Mouse (Mus musculus) testis, adult 2 months (tissue): ENCODE measurements at regions not wholly inside any gene's neighbourhood (a gene's known extent, or its start where the extent isn't known, plus 50 kb on each side); places are given as distances from the start of the nearest gene placed in this dataset.

Experiments
- H3K27ac ChIP-seq: fragments of 200-500 bp; 2 replicates; pipeline ENCODE4 v1.5.1; 2012; ENCODE audit warnings: low read depth, low read length; ENCODE audit not compliant: control insufficient read depth, insufficient read depth
- H3K27me3 ChIP-seq: fragments of 200-500 bp; 2 replicates; pipeline ENCODE4 v1.6.1; 2012; ENCODE audit warnings: mild to moderate bottlenecking, low read length, moderate library complexity; ENCODE audit not compliant: control insufficient read depth, insufficient read depth
- H3K36me3 ChIP-seq: fragments of 200-500 bp; 2 replicates; pipeline ENCODE4 v1.6.1; 2012; ENCODE audit warnings: mild to moderate bottlenecking, low read length; ENCODE audit not compliant: control insufficient read depth, insufficient read depth
- H3K4me1 ChIP-seq: fragments of 200-500 bp; 2 replicates; pipeline ENCODE4 v1.6.1; 2012; ENCODE audit warnings: low read length; ENCODE audit not compliant: control insufficient read depth, insufficient read depth
- H3K4me3 ChIP-seq: fragments of 200-500 bp; 2 replicates; pipeline ENCODE4 v1.5.1; 2012; ENCODE audit warnings: low read depth, mild to moderate bottlenecking, low read length, moderate library complexity, mixed read lengths; ENCODE audit not compliant: control insufficient read depth
- CTCF ChIP-seq: fragments of 200-500 bp; IDR thresholded peaks from 2 replicates; pipeline ENCODE4 v1.5.1; 2012; ENCODE audit warnings: low read depth, mild to moderate bottlenecking, inconsistent platforms, low read length, moderate library complexity; ENCODE audit not compliant: control insufficient read depth, insufficient read depth, insufficient replicate concordance
- POLR2A ChIP-seq: fragments of 200-500 bp; IDR thresholded peaks from 2 replicates; pipeline ENCODE4 v1.6.1; 2012; ENCODE audit warnings: low read depth, mild to moderate bottlenecking, inconsistent platforms, low read length, moderate library complexity; ENCODE audit not compliant: control insufficient read depth

- no peaks in the 10 kb centered on the region for H3K4me1 ChIP-seq
- no peak for TF ChIP-seq POLR2A
- no peak for TF ChIP-seq CTCF
- H3K36me3 ChIP-seq = no peaks in the 10 kb centered on the region
- no peak overlapping the region for H3K4me3 ChIP-seq
- H3K27ac ChIP-seq = no peak overlapping the region
- H3K27me3 ChIP-seq = no peaks in the 10 kb centered on the region
Measured at GRCm38 (mm10) chr16:55636667-55637450, 201.8 kb downstream of the Nfkbiz start.

GRCm38 (mm10) chr16:55636224-55636623 lies 202.5 kb downstream of the Nfkbiz start:
- no peaks in the 10 kb centered on the region for H3K4me1 ChIP-seq
- H3K4me3 ChIP-seq = no peak overlapping the region
- no peak for TF ChIP-seq CTCF
- TF ChIP-seq POLR2A = no peak
- no peak overlapping the region for H3K27ac ChIP-seq
- no peaks in the 10 kb centered on the region for H3K27me3 ChIP-seq
- no peaks in the 10 kb centered on the region for H3K36me3 ChIP-seq

DNA sequence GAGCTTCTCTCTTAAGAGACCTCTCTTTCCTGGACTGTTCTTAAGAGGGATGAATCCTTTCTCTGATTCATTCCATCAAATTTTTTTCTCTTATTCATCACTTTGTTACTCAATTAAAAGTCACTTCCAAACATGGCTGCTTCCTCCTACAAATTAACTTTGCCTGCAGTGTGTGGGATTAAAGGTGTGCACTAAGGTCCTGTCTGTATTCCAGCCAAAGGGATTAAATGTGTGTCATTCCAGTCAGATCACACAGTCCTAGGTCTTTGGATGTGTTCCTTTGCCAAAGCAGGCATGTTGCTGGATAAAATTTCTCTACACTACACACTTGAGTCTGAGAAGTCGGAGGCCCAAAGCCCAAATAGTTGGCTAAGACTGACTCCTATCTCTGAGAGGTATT lies 204.0 kb downstream of the Nfkbiz start:
- Histone ChIP-seq H3K4me1 (no peaks in the 10 kb centered on the region), H3K27me3 (no peaks in the 10 kb centered on the region), H3K27ac (no peak overlapping the region), H3K36me3 (no peaks in the 10 kb centered on the region), H3K4me3 (no peak overlapping the region)
- TF ChIP-seq POLR2A (no peak), CTCF (no peak)

- Histone ChIP-seq H3K4me1 (no peaks in the 10 kb centered on the region), H3K27ac (no peak overlapping the region)
- TF ChIP-seq POLR2A (no peak), CTCF (no peak)
Measured at GRCm38 (mm10) chr16:55632220-55632619, 206.5 kb downstream of the Nfkbiz start.

DNA sequence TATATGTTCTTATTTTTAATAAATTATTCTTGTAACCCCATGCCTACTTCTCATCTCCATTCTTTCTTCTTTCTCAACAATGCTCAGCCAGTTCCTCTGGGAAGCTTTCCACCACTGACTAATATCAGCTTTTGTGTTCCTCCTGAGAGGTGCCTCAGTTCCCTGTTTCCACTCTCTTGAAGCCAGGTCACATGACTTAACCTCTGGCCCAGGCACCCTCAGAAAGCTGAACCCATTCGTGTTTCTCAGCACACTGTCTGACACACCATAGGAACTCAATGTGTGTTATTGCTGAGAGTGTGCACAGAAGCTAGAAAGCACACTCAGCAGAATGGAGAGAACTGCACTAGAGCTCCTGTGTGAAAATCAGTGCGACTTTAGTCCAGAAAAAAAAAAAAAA lies 207.1 kb downstream of the Nfkbiz start:
- H3K27me3 ChIP-seq = no peaks in the 10 kb centered on the region
- no peak for TF ChIP-seq CTCF
- no peak for TF ChIP-seq POLR2A
- no peaks in the 10 kb centered on the region for H3K36me3 ChIP-seq
- no peak overlapping the region for H3K27ac ChIP-seq
- H3K4me3 ChIP-seq = no peak overlapping the region
- H3K4me1 ChIP-seq = no peaks in the 10 kb centered on the region

More at GRCm38 (mm10) chr16:55632220-55632619, 206.5 kb downstream of the Nfkbiz start:
- Histone ChIP-seq H3K4me3 (no peak overlapping the region), H3K36me3 (no peaks in the 10 kb centered on the region), H3K27me3 (no peaks in the 10 kb centered on the region)

DNA sequence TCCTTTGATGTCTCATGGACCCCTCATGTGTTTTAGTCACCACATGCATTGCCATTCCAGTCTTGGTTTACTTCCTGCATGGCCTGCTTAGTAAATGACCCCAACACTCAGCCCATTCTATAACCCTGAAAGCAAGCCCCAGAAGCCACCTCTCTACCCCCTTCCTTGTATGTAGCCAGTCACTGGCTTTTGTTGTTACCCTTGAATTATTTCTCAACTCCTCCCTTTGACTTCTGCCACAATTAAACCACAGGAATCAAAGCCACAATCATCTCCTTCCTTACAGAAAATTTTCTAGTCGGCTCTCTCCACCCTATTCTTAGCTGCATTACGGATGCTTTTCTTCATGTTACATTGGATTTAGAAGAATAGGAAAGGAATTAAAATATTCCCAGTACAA lies 207.7 kb downstream of the Nfkbiz start:
- TF ChIP-seq CTCF (no peak), POLR2A (no peak)
- H3K4me3 ChIP-seq = no peak overlapping the region
- H3K36me3 ChIP-seq = no peaks in the 10 kb centered on the region
- H3K27me3 ChIP-seq = no peaks in the 10 kb centered on the region
- H3K27ac ChIP-seq = no peak overlapping the region
- no peaks in the 10 kb centered on the region for H3K4me1 ChIP-seq

GRCm38 (mm10) chr16:55627531-55627930 lies 211.2 kb downstream of the Nfkbiz start:
- no peaks in the 10 kb centered on the region for H3K27me3 ChIP-seq
- no peaks in the 10 kb centered on the region for H3K4me1 ChIP-seq
- H3K27ac ChIP-seq = no peak overlapping the region
- H3K36me3 ChIP-seq = no peaks in the 10 kb centered on the region
- no peak overlapping the region for H3K4me3 ChIP-seq
- TF ChIP-seq CTCF (no peak), POLR2A (no peak)
